Mouse (Mus musculus) heart, postnatal 10 days (tissue): Measurements from ENCODE around the gene Gm20388. TPM values are rescaled to one million over a fixed set of nuclear protein-coding genes. Genes with fewer than 3 reads are reported as not detected.
A peak's percentile ranks its signal among the peaks of the same experiment; 100 is the strongest.
"Not testable (repeated sequence)": the region's sequence is repeated elsewhere in the genome, so short reads cannot be mapped to it uniquely, and the experiment has no call there.

Experiments used
- DNase-seq, 2 experiments: peaks; one replicate each; pipeline ENCODE4 v3.0.0; 2021
- intact Hi-C: fragments of 180-260 bp; cut with DNase I; formaldehyde crosslinking; loops from one replicate; pipeline ENCODE4 v1.15.1; 2025
- total RNA-seq, 2 experiments: library from RNA; stranded (reverse); gene quantifications; 2 replicates each; pipeline ENCODE4 v1.2.3; 2021

Gene Gm20388
- total RNA-seq, 2 experiments from 2014 or later, result 2.0 to 2.2 TPM

DNA sequence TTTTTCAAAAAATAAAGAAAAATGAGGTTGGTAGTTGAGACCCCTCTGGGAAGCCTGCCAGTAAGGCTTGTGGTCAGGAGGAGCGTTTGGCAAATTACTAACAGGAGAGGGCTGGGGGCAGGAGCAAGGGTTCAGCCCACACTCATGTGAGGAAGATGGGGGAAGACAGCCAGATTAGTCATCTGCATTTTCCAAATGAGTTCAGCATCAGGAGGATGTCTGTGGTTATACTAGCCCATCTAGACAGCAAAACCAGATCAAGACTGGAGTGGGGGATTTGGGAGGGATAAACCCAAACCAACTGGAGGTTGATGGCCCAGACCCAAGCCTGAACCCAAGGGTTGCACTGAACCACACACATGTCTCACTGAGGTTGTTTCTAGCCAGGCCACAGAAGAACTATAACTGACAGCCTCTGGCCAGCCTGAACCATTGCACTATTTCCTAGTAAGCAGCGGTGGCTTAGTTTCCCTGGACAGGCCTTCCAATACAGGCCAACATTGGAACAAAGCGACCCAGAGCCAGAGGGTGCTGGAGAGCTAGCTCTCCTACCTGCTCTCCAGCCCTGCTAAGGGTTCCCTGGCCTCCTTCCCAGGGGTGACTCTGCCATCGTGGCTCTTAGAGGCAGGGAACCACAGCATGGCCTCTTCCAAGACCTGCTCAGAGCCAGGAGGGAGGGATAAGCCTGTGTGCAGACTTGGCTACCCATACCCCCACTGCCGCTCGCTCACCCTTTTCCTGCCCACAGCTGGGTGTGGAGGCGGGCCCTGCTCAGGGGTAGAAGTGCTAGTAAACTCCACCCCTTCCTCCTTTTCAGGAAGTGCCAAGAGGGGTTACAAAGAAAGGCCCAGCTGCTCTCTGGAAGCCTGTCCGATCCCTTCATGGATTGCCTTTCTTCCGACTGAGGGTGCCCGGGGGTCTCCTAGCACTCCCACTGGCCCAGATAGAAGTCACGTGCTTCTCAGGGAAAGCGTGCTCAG lies 2645.7 kb downstream of the Gm20388 start:
- intact Hi-C loops, result no loop called here
- DNase-seq, result peak; percentile 65 to 70

DNA sequence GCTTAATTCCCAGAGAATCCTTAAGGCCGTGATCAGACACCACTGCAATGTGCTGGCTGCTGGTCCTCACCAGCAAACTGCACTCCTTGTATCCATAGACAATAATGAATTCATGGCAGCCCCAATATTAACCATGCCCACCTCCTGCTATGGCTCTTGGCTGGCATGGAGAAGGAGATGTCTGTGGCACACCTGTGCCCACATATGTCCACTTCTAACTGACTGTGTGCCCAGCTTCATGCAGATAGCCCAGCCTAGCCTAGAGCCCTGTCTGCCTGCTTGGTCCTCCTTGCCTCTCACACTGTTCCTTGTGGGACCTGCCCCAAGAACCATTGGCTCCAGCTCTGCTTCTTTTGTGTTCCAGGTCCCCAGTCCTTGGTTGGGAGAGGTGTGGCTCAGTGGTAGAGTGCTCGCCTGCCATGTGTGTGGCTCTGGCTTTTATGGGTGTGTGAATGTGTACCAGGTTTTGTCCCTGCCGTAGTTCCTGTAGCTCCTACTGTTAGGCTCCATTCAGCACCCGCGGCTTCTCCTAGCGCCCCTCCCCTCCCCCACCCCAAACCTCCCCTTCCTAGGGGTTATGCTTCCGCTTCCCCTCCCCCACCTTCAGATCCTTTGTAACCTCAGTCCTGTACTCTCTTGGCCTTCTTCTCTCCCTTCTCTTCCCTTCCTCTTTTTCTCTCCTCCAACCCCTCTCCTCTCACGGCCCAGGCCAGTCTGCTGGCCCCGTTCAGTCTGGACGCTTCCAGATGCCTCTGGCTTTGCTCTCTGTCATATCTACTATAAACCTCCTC lies 2646.8 kb downstream of the Gm20388 start:
- no peak for DNase-seq
- intact Hi-C loops, result no loop called here

DNA sequence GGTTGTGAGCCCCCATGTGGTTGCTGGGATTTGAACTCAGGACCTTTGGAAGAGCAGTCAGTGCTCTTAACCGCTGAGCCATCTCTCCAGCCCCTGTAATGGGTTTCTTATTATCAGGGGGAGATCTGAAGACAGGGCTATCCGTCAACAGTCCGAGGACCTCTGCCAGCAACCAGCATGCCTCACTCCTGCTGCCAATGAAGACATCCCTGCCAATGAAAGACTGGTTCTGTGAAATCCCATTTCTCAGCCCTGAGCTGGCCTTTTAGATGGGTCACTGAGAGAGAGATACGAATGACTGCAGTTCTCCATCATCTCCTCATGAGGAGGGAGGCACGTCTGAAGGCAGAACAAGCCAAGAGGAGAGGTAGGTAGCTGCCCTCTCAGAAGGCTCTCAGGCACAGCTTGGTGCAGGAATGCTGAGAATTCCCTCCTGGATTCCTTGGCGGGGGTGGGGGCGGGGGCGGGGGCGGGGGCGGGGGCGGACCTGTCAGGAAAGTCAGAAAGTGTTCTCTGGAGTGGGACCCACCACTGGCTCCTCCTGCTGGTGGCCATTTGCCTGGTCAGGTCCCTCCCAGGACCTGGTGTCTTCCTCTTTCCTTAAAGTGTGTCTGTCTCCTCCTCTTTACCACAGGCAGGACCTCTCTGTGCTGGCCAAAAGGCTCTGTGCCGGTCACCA lies 2648.2 kb downstream of the Gm20388 start:
- intact Hi-C loops, result no loop called here
- peak in 1 of 2 experiments; percentile 25 for DNase-seq

- DNase-seq, result no peak
- intact Hi-C loops, result no loop called here
These were observed 2650.6 kb downstream of the Gm20388 start for GRCm38 (mm10) chr8:122561199-122561598.

DNA sequence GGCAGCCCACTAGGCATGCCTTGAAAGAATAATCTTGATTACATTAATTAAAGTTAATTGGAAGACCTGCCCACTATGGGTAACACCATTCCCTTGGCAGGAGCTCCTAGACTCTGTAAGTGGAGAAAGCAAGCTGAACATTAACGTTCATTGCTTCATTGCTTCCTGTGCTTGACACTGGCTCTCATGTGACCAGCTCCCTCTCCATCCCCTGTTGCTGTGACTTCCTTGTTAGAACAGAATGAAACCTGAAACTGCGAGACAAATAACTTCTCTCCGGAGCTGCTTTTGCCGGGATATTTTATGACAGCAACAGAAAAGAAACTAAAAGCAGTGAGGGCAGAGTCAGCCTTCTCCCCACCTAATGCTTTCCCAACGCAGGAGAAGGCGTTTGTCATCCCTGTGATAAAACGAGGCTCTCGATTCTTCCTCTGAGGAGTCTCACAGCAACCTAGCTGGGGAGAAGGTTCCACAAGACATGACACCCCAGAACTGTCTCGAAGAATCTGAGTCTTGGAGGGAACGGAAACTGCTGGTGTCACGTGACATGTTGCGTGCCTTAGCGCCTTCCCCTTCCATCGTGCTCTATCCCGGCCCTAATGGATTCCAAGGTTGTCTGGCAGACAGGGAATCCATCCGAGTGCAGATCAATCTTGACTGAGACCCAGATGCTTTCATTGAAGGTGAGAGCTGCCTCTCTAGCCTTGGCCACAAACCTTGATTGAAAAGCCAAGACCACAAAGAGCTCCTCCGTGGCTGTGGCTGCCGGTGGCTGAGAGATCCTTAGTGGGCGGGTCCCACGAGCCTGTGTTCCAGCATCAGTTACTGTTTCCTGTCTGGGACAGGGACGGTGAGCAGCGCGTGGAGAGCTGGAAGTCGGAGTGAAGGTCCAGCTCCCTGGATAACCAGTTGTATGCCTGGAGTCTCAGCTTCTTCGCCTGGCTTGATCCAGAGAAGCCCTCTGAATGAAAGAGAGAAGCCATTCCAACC lies 2654.0 kb downstream of the Gm20388 start:
- intact Hi-C loops, result no loop called here
- no peak for DNase-seq

DNA sequence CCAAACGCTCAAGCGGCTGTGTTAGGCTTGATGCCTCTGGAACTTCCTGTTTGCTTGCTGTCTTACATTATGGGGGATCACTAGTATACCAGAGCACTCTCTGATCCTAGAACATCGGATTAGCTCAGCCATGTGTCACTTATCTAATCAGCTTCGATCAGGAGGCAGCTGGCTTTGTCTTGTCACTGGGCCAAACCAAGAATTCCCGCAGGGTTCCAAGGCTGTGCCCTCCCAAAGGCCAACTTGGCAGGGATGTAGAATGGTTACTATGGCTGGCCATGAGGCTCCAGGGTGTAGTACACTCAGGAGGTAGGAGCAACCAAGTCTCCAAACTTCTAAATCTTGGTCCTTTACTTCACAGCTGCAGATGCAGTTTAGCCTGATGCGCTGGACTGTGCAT lies 2656.1 kb downstream of the Gm20388 start:
- intact Hi-C loops, result loop anchor here (2.0 kb wide), 1 partner anchor 44 kb away; the partner anchor contains the start of genes Galns and Trappc2l
- DNase-seq, result no peak

DNA sequence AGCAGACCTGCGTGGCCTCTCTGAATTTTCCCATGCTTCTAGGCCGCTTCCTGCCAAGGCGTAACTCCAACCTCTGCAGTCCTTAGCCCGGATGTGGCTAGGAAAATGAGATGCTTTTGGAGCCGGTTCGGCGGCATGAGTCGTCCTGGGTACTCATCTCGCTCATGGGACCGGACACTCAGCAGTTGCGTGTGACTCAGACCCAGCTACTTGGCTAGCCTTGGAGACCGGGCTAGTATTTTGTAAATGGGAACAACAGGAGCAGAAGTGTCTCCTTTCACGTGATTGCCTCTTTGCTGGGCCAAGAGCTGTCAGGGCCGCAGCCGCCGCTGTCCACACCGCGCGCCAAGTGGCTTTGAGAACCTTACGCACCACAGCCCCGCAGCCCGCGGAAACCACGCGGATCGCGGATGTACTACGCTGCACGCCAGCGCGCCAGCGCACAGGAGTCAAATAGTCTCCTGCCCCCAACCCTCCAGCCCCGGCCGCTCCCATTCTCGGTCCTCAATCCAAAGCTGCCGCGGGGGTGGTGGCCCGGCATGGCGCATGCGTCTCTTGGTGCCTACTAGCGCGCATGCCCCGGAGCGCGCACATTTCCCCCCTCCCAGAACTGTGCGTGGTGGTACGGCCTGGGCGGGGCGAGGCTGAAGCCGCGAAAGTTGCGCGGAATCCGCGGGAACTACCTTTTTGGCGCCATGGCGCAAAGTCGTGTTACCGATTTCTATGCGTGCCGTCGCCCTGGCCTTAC lies 2656.9 kb downstream of the Gm20388 start, which contains the start of gene Cdt1:
TSS of gene Cdt1 (plus strand) at position 655 of the 748 bp plus-strand sequence.
- DNase-seq, result peak; percentile 96
- intact Hi-C loops, result loop anchor here (2.0 kb wide), 1 partner anchor 43 kb away; the partner anchor contains the start of genes Galns and Trappc2l

- intact Hi-C loops, result no loop called here
- no peak for DNase-seq
These were observed 2657.5 kb downstream of the Gm20388 start for GRCm38 (mm10) chr8:122568109-122568504.

DNA sequence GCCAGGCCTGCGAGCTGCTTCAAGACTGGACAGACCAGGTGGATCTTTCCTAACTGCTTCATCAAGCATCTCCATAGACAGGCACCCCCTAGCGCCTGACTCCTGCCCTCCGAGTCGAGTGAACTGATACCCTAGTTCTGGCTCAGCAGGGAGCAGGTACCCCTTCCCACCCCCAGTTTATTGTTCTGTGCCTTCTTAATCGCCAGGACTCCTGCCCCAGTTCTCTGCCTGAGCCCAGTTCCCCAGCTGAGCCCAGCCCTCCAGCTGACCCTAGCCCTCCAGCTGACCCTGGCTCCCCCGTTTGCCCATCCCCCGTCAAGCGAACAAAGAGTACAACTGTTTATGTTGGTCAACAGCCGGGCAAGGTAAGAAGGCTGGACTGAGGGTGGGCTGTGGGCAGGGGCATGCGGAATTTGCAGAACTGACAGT lies 2658.3 kb downstream of the Gm20388 start:
- no peak for DNase-seq
- intact Hi-C loops, result no loop called here

GRCm38 (mm10) chr8:122569329-122569728 lies 2658.7 kb downstream of the Gm20388 start:
- DNase-seq, result no peak
- intact Hi-C loops, result no loop called here

- intact Hi-C loops, result no loop called here
- no peak for DNase-seq
These were observed 2659.4 kb downstream of the Gm20388 start for GRCm38 (mm10) chr8:122569996-122570395.

DNA sequence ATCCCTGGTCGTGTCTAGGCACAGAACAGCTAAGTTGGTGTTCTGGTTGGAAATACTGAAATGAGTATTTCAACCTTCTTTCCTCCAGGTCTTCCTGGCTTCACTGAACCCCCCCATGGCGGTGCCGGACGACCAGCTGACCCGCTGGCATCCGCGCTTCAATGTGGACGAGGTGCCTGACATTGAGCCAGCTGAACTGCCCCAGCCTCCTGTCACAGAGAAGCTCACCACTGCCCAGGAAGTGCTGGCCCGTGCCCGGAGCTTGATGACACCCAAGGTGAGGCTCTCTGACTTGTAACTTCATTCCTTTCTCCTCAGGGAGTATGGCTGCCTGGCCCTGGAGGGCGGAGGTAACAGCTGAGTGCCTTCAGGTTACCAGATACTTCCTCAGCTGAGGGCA lies 2660.5 kb downstream of the Gm20388 start:
- intact Hi-C loops, result no loop called here
- no peak for DNase-seq

DNA sequence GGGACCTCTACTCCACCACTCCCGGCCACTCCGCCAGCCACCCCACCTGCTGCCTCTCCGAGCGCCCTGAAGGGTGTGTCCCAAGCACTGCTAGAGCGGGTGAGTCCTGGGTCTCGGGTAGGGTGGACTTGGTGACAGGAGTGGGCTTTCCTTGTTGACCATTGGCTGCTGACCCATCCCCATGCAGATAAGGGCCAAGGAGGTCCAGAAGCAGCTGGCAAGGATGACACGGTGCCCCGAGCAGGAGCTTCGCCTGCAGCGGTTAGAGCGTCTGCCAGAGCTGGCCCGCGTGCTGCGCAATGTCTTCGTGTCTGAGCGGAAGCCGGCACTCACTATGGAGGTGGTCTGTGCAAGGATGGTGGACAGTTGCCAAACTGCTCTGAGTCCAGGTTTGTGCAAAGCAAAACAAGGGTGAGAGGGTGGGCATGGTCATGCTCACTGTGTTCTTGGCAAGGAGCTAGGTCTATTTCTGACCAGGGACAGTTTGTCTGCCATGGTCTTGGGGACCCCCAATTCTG lies 2661.2 kb downstream of the Gm20388 start:
- intact Hi-C loops, result no loop called here
- DNase-seq, result no peak

DNA sequence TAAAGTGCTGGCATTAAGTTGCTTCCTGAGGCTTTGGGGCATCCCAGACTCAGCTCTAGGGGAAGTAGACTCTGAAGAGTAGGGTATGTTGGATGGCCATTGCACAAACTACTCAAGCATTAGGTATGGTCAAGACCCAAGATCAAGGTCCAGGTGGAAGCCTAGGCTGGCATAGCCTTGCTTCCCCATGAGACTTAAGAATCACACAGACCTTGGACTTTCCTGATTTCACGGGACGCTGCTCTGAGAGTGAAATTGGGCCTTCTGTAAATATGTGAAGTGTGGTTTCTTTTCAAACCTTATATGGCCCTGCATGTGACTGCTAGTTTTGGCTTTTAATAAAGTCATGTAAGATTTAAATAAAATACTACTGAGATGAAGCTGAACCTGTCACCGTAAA lies 2662.1 kb downstream of the Gm20388 start:
- DNase-seq, result no peak
- intact Hi-C loops, result no loop called here

- intact Hi-C loops, DNase-seq: not testable (repeated sequence)
These were observed 2662.5 kb downstream of the Gm20388 start for GRCm38 (mm10) chr8:122573176-122573575.

DNA sequence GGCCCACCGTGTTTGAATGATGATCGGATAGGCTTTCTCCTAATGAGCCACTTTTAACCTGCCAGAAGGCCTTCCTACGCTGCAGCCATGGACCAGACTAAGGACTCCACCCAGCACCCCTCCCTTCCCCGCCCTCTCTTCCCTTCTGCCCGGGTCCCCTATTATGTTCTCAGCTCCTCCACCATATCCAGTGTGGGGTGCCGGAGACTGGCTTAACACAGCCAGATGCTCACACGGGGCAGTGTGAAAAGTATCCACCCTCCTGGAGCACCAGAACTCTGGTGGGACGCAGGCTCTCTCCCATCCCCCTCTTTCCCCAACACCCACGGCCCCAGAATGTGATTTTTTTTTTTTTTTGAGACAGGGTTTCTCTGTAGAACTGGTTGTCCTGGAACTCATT lies 2662.9 kb downstream of the Gm20388 start:
- intact Hi-C loops, result no loop called here

DNA sequence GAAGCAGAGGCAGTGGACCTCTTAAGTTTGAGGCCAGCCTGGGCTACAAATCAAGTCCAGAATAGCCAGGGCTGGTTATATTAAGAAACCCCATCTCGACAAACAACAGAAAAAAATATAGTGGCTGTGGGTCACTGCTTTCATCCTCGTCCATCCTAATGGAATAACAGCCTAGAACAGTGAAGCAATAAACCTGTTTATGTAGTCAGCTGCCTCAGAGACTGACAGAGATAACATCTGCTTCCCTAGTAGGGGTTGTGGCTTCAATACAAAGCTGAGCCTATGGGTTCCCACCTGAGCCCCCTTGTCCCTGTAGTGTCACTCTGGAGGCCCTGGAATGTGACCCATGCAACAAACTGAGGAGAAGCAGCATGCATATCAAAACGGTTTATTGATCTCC lies 2663.6 kb downstream of the Gm20388 start:
- DNase-seq, result no peak
- intact Hi-C loops, result no loop called here

More for the DNA sequence above, 2662.9 kb downstream of the Gm20388 start:
- DNase-seq, result no peak

GRCm38 (mm10) chr8:122574667-122575251 lies 2664.1 kb downstream of the Gm20388 start:
- no peak for DNase-seq
- intact Hi-C loops, result no loop called here
